Mouse (Mus musculus) kidney, adult 11 months (tissue): ENCODE measurements around the gene Rtl5.

ENCODE experiments used
- DNase-seq: peaks from one replicate; pipeline ENCODE4 v3.0.0; 2022

Gene Rtl5

DNA sequence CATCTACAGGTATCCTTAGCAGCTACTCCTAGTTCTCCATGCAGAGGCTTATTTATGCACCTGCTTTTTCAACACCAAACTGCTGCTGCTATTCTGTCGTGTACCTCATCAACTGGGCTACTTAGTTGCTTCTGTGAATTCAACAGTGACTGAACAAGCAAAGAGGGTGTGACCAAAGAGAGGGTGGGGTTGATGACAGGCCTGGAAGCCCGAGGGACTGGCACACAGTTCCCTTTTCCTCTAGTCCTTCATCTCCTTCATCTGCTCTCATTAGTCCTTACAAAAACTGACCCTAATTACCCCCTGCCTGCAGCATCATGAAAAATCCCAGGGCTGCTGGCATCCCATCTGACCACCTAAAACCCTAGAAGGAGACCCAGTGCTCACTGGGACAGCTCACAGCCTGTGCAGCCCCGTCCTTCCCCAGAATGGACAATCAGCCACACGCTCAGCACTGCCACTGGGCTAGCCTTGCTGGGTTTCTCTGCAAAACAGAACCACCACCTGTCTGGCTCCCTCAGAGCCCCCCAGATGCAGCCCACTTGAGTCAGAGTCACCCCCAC is 5.8 kb downstream of the Rtl5 start:
- DNase-seq: no peak

DNA sequence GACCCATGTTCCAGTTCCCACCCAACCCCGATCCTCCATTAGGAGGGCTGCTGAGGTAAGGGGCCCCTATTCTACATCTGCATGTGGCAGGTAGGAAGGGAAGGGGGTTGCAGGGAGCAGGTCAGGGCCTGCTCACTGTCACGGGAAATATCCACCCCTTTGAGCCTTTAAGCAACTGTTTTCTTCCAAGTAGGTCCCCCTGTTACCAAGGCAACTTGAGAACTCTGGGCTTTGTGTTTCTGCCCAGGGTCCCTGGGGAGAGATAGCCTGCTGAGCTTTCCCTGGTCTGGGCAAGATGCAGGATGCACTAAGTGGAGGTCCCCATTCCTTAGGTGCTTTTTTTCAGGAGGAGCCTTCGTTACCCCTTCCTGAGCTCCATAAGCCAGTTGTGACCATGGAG is 7.0 kb downstream of the Rtl5 start:
- DNase-seq: no peak

DNA sequence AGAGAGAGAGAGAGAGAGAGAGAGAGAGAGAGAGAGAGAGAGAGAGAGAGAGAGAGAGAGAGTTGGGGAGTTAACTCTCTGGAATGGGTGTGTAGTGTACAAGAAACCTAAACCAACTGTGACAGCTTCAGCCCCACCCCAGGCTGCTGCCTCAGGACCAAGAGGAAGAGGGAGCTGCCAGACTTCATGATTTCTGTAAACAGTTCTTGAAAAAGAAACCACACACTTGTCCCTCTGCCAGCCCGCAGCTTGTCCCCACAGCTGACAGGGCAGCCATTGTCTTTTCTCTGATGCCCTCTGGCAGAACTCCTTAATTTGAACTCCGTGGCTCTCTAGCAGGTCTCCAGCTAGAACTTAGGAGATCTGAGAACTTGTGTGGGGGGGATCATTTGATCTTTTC is 10.2 kb downstream of the Rtl5 start:
- DNase-seq: peak; percentile 46

DNA sequence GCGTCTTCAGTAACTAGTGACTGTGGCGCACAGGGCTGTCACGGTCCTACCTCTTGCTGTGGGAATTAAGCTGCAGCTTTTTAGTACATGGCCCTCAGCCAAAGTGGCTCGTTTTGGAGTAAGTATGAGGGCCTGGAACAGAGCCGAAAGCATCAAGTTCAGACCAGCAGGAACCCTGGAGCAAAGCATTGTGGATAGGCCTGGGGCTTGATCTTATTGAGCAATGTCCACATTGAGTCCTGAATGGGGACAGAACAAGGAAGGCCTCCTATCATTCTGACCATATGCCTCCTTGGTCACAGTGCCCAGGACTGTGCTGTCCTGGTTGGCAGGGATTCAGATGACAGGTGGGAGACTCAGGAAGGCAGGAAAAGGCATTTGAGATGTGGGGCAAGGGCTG is 10.9 kb downstream of the Rtl5 start:
- no peak for DNase-seq

DNA sequence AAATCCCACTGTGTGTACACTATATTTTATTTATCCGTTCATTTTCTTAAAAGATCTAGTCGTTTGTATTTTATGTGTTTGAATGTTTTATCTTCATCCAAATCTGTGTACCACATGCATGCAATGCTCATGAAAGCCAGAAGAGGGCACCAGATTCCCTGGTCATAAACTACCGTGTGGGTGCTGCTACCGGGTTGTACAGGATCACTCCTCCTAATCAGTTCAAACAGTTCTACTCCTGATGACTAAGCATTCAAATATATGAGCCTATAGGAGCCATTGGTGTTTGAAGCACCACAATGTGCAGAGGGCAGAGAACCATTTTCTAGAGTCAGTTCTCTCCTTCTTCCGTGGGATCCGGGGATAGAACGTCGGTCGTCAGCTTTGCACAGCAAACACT is 11.7 kb downstream of the Rtl5 start:
- no peak for DNase-seq

DNA sequence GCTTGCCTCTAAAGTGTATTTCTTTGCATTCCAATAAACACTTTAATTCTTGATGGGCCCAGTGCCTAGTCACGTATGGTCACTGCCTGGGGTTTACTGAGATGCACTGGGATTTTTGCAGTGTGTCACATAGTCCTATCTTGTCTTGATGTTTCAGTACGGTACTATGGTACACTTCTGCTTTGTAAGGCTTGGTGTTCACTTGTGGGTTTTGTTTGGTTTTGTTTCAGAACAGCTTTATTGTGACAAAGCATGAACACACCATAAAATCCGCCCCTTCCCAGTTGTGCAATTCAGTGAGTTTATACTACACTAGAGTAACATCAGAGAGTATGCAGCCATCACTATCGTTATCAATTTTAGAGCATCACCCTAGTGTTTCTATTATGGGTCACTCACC is 17.1 kb downstream of the Rtl5 start:
- no peak for DNase-seq

DNA sequence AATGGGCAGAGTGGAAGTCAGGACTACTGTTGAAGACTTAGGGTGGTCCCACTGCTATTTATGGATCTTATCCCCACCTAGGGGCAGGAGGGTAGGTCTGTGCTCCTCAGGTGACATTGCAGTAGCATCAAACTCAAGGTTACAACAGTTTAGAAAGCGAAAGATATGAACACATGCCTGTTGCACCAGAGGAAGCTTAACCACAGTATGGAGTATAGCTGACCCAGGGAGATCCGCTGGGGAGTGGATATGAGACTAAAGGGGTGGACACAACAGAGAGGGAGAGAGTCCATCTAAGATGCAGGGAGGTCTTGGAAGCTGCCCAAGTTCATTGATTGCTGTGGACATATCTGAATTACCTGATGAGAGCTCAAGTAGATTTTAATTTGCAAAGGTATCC is 17.7 kb downstream of the Rtl5 start:
- no peak for DNase-seq

DNA sequence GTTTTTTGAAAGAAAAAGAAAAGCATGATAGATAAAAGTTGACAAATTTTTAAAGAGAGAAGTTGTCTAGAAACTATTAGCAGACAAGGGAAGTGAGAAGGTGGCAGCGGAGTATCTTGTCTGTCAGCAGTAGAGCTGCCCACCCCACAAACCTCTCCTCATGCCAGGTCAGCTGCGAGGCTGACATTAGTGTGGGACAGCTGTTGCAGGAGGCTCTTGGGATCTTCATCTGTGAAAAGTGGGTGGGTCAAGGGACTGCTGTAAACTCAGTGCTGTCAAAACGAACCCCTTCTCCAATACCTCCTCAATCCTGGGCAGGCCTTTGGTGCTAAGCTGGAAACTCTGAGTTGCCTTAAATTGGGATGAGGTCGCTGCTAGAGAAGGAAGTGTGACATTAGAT is 19.9 kb downstream of the Rtl5 start:
- DNase-seq: no peak

DNA sequence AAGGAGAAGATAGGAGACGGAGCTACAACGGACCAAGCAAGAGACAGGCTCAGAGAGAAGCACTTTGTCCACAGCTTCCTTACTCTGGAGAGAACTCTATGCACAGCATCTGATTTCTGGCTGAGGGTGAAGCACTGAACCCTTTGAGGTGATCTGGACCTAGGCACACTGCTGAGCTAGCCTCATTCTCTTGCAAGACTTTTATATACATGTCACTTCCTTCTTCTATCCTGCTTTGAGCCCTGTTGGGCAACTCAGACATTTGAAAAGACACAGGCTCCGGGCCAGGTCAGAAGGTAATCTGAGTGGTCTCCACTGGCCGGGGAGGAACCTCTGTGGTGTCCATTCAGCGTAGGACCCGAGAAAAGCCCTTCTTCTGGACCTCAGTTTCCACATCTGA is 20.6 kb downstream of the Rtl5 start:
- no peak for DNase-seq

DNA sequence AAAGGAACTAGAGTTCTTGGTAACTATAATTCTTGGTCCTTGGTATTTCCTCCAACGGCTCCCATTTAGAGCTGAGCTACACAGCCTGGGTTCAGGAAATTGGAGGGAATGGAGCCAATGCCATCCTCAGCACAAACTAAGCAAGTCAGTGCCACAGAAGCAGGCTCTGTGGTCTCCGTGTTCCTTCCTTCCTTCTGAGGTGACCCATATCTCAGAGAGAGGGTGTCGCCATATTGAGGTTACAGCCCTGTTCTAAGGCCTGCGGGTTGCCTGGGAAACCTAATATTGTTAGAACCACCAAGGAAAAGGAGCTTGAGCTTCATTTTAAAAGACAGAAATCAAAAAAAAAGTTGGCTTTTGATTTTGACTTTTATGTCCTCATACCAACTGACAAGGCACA is 28.7 kb downstream of the Rtl5 start:
- DNase-seq: no peak

DNA sequence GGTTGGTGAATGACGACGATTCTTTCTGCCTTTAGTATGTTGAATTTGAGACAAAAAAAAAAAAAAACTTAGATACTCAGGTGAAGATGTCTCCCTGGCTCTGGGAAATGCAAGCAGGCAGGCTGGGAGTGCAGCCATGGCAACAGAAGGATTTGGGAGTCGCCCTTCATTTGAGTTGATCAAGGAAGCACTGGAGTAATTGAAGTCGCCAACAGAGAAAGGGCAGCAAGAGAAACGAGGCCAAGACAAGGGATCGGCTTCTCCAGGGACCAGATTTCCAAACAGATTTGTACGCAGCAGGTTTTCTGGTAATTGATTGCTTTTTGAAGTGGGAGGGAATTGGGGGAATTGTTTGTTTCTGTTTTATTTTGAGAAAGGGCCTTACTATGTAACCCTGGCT is 29.5 kb downstream of the Rtl5 start:
- DNase-seq: no peak

DNA sequence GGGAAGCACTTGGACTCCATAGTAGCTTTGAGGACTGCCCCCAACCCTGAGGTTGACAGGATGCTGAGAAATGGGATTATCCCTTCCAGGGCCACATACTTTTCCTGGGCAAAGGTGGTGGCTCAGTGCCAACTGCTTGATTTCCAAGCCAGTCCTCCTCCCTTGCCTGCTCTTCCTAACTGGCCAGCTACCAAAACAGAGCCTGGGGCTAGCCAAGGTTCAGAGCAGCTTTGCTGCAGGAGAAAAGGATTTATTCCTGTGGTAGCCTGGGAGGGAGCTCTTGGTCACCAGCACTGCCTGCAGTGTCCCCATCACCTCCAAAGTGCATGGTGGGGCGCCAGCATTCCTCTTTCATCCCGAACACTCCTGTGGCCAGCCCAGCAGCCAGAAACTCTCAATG is 33.6 kb downstream of the Rtl5 start:
- peak; percentile 67 for DNase-seq

DNA sequence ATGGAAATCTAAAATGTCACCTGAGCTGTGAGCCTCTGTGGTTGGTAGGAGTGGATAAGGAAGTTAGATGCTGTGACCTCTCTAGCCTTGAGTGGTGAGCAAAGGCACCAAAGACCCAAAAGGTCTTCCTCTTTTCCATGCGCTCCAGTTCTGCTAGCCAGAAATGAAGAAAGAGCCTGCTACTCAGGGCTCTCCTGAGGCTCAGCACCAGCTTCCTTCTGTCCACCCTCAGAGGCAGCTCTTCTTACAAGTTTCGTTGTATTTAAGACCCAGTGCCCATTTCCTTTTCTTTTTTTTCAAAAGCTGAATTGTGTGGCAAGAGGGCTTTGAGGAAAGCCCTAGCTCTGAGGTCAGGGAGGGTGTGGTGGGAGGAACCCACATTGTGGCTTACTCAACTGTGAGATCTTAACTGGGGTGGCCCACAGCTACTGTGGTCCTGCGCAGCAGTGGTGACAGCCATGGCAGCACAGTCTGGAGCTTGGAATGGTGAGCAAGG is 34.2 kb downstream of the Rtl5 start:
- DNase-seq: no peak

DNA sequence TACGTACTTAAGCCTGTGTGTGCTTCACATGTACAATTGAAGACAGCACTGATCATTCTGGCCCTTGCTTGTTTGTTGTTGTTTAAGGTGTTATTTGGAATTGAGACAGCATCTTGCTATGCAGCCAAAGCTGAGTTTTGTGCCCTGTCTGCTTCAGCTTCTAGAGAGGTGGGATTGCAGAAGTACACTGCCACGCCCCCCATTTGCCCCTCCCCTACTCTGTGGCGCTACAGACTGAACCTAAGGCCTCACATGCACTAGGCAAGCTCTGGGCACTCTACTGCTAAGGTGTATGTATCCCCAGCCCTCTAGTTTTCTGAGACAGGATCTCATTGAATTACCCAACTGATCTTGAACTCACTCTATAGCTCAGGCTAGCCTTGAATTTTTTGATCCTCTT is 35.4 kb downstream of the Rtl5 start:
- DNase-seq: no peak

DNA sequence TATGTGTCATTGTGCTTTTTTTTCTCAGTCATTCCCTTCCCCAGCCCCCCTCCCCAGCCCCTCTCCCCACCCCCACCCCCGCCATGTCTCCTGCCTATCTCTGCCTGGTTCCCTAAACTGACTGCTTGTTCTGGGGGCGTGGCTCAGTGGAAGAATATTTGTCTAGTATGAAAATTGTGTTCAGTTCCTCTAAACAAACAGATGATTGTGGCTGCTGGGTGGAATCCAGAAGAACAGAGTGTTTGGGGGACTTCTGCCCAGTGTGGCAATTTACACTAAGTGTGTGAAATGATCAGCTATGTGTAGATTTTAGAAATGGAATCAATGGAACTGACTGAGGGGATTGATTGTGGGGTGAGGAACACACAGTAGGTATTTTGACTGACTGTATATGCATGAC is 37.5 kb downstream of the Rtl5 start:
- no peak for DNase-seq

DNA sequence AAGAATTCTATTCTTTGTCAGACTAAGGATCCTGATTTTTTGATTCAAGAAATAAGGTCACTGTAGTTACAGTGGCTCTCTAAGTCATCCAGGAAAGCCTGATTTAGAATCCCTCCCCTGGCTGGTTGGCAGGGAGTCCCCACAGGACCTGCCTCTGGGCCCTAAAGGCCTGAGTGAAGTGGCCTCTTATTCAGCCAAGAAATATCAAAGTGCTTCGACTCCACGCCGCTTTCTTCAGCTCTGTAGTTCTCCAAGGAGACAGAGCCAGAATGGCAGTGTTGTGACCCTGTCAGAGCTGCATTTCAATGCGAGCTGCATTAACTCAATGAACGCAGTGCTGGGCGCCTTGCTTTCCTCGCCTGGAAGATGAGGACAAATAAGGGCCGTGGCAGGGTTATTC is 38.7 kb downstream of the Rtl5 start:
- no peak for DNase-seq

DNA sequence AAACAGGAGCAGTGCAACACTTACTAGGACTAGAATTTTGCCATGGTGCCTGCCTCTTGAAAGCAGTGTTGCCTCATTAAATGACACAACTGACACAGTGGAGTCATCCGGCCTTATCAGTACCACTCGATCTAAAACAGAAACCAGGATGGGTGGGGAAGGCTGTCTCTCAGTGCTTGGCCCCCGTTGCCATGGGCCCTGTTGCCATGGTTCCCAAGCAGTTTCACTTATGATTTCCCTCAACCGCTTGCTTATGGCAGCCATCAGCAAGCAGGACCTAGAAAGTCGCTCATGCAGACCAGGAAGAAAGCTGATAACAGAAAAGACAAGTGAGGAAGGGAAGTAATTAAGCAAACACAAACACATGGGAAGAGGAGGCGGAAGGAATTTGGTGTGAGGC is 39.3 kb downstream of the Rtl5 start:
- DNase-seq: peak; percentile 20

DNA sequence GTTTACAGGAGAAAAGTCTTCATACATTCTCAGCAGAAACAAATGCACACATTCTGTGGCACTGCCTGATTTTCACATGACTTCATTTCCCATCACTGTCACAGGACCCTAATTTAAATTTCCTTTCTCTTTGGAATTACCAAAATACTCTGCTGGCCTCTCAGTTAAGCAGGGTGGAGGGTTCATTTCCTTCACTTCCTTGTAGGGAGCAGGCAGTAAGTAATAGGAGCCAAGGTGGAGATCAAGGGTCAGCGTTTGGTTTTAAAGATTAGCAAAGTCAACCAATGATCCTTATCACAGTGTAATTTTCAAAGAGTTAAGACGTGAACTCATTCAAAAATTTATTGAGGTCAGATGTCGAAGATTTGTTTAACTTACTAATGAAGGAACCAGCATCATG is 46.1 kb downstream of the Rtl5 start:
- DNase-seq: no peak

DNA sequence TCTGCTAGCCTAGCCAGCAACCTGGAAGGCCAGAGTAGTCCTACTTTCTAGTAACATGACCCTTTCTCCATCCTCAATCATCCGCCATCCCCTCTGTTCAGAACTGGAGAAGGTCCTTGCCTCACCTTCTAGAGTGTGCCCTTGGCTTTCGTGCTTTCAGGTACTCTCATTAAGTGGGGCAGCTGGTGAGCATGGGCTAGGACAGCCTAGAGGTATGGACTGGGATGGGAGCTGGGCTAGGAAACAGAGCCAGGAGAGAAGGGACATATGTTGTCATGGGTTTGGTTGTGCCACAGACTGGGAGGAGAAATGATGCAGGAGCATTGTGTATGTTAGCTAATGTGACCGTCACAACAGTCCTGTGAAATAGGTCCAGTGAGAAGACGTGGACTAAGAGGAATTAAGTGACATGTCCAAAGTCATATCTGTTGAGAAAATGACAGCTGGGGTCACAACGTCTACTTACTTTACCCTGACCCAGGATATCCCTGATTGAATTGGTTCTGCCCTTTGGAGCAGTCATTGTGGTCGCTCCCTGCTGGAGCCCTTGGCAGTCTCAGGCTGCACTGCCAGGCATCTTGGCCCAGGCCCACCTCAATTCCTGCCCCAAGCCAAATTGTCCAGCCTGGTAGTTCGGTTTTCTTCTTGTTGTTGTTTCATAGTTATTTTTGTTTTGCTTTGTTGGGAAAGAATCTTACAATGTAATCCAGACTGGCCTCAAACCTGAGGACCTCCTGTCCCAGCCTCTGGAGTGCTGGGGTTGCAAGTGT is 51.4 kb downstream of the Rtl5 start:
- DNase-seq: no peak

DNA sequence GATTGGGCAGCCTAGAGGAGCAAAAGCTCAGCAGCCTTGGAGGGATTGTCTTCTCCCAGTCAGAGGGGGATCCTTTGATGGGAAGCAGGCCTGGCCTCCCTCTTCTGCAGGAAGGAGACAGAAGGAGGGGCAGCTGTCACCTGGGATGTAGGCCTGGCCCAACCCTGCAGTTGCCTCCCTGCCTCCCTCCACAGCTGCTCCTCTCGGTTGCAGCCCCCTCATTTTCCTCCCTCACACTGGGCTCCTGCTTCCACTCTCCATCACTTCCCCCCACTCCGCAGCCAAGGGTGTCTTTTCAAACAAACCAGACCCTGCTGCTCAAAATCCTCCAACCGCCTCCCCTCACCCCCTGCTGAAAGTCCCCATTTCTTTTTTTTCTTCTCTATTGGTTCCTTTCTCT is 52.2 kb downstream of the Rtl5 start:
- DNase-seq: no peak

DNA sequence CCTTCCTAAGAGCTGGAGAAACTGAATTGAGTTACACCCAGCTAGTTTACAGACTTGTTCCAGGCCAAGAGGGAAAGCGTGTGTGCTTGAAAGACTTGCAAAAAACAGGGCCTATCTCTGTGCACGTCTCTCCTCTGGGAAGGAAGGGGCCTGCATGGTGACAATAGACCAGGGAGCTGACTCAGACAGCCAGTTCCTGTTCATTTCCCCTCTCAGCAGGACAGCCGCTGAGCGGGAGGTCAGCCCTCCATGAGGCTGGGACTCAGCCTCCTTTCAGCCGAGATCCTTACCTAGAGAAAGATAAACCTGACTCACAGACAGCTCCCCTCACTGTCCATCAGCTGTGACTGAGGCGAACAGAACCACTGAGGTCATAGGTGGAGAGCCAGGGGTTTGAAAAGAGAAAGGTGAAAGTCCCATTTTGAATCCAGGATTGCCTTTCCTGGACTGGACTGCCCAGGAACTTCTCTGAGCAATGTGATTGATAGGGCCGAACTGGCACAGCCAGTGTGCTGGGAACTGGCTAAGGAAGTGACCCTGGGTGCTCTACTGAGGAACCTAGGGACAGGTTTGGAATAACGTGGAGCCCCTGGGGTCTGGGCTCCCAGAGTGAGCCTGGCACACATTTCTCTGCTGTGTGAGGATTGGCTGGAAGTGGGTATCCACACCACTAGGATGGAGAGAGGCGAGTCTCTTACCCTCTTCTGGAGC is 53.7 kb downstream of the Rtl5 start:
- no peak for DNase-seq
